ENCODE assay signal across 9 mouse cellular contexts in genomic region chr7:25105411-25106160, GRCm38 (mm10). TPM values are rescaled to one million over a fixed set of nuclear protein-coding genes. Genes with fewer than 3 reads are reported as not detected.
DNase-seq lines count a peak whose midpoint lies in the region; ATAC-seq and TF ChIP-seq lines count a peak whose summit lies in the region.
"Had no signal": no experiment of that assay in that cellular context is flagged by ENCODE, and none has a peak within 500 bp of the region (broad histone marks: within the 10 kb centered on the region; RNA-seq: fewer than 3 reads in every experiment).

No protein-coding gene starts in this region.

- H3K9ac ChIP-seq in embryonic facial prominence, embryonic 14.5 days (ENCODE audit: low read depth, low read length): no peak overlapping the region
- no peak overlapping the region for H3K9ac ChIP-seq in lung, postnatal 0 days (replicated peaks; ENCODE audit: low read depth)
- H3K9ac ChIP-seq: heart, embryonic 15.5 days had no signal

- peak; percentile 80 for DNase-seq in ES-CJ7 (ENCODE audit: low read depth, low spot score)
- DNase-seq in embryonic facial prominence, embryonic 14.5 days (ENCODE audit: low spot score): peak; percentile 66
- DNase-seq in heart, embryonic 10.5 days (ENCODE audit: low spot score): peak; percentile 88
- peak; percentile 87 for DNase-seq in layer of hippocampus, adult 11-12 months (ENCODE audit: low spot score)
- DNase-seq in lung, postnatal 0 days (ENCODE audit: low spot score): peak; percentile 73
- peak; percentile 62 for DNase-seq in ovary, postnatal 36 days (ENCODE audit: low spot score)
- DNase-seq in thymus, postnatal 14 days: peak; percentile 87

- TF ChIP-seq POLR2A in bone marrow, adult 2 months (IDR thresholded peaks at IDR 0.05; ENCODE audit: borderline replicate concordance, control insufficient read depth, low read depth, low read length): no peak

- no peaks in the 10 kb centered on the region for H3K9me3 ChIP-seq in embryonic facial prominence, embryonic 14.5 days (ENCODE audit: control insufficient read depth, low read length)
- H3K9me3 ChIP-seq in heart, embryonic 10.5 days: no peaks in the 10 kb centered on the region
- H3K9me3 ChIP-seq in lung, postnatal 0 days (ENCODE audit: low read length): no peaks in the 10 kb centered on the region
- H3K9me3 ChIP-seq: heart, embryonic 15.5 days had no signal

- TF ChIP-seq EP300 in lung, postnatal 0 days (IDR thresholded peaks at IDR 0.05): no peak

- H3K4me2 ChIP-seq in embryonic facial prominence, embryonic 14.5 days (ENCODE audit: low read depth, low read length): no peak overlapping the region
- no peak overlapping the region for H3K4me2 ChIP-seq in lung, postnatal 0 days (replicated peaks; ENCODE audit: low read depth, low read length)
- H3K4me2 ChIP-seq: heart, embryonic 15.5 days had no signal

- peak; percentile 95 for TF ChIP-seq CTCF in bone marrow, adult 2 months (IDR thresholded peaks at IDR 0.05; ENCODE audit: control insufficient read depth, insufficient read depth, low read length)
- TF ChIP-seq CTCF in lung, postnatal 0 days (IDR thresholded peaks at IDR 0.05): peak; percentile 91

- WGBS in bone marrow, adult 2 months: 25% methylated on average over 17 of the region's 17 CpGs
- 24% methylated on average over 17 of the region's 17 CpGs for WGBS in embryonic facial prominence, embryonic 14.5 days
- 15% methylated on average over 17 of the region's 17 CpGs for WGBS in heart, embryonic 10.5 days
- 14% methylated on average over 17 of the region's 17 CpGs for WGBS in lung, postnatal 0 days

- H3K27ac ChIP-seq in bone marrow, adult 2 months (ENCODE audit: control insufficient read depth, insufficient read depth, low read depth, low read length, poor library complexity): no peak overlapping the region
- H3K27ac ChIP-seq in embryonic facial prominence, embryonic 14.5 days (replicated peaks; ENCODE audit: low read depth, low read length): no peak overlapping the region
- H3K27ac ChIP-seq in heart, embryonic 10.5 days: no peak overlapping the region
- H3K27ac ChIP-seq in lung, postnatal 0 days (ENCODE audit: low read length): no peak overlapping the region
- H3K27ac ChIP-seq: heart, embryonic 15.5 days had no signal

- H3K36me3 ChIP-seq in embryonic facial prominence, embryonic 14.5 days (ENCODE audit: control insufficient read depth, insufficient read depth, low read length): no peaks in the 10 kb centered on the region
- no peaks in the 10 kb centered on the region for H3K36me3 ChIP-seq in heart, embryonic 10.5 days
- no peaks in the 10 kb centered on the region for H3K36me3 ChIP-seq in lung, postnatal 0 days (ENCODE audit: insufficient read depth, low read length)
- H3K36me3 ChIP-seq: heart, embryonic 15.5 days had no signal

- H3K4me1 ChIP-seq in bone marrow, adult 2 months (ENCODE audit: control insufficient read depth, insufficient read depth, low read length): no peaks in the 10 kb centered on the region; the same call in 1 of the 2 replicates
- no peaks in the 10 kb centered on the region for H3K4me1 ChIP-seq in embryonic facial prominence, embryonic 14.5 days (ENCODE audit: control insufficient read depth, insufficient read depth, low read length)
- H3K4me1 ChIP-seq in heart, embryonic 10.5 days: peaks cover 28% of the 10 kb centered on the region
- no peaks in the 10 kb centered on the region for H3K4me1 ChIP-seq in lung, postnatal 0 days (ENCODE audit: insufficient read depth, low read depth, low read length)

- H3K4me3 ChIP-seq in bone marrow, adult 2 months (replicated peaks; ENCODE audit: control insufficient read depth, low read depth, low read length): no peak overlapping the region
- no peak overlapping the region for H3K4me3 ChIP-seq in embryonic facial prominence, embryonic 14.5 days (ENCODE audit: low read depth, low read length)
- H3K4me3 ChIP-seq in heart, embryonic 10.5 days: no peak overlapping the region
- H3K4me3 ChIP-seq in lung, postnatal 0 days (ENCODE audit: low read depth, low read length): no peak overlapping the region
- H3K4me3 ChIP-seq: heart, embryonic 15.5 days had no signal

- H3K27me3 ChIP-seq in embryonic facial prominence, embryonic 14.5 days (replicated peaks; ENCODE audit: control insufficient read depth, insufficient read depth, low read length): no peaks in the 10 kb centered on the region
- H3K27me3 ChIP-seq in heart, embryonic 10.5 days (ENCODE audit: insufficient read depth, poor library complexity, severe bottlenecking): peaks cover 18% of the 10 kb centered on the region; the same call in 1 of the 2 replicates
- 0 out of 2 replicates have a peak, but pooled peaks cover 3% of the 10 kb centered on the region for H3K27me3 ChIP-seq in lung, postnatal 0 days (replicated peaks; ENCODE audit: insufficient read depth, low read length)
- H3K27me3 ChIP-seq: heart, embryonic 15.5 days had no signal

- peak; percentile 53 for ATAC-seq in embryonic facial prominence, embryonic 14.5 days (ENCODE audit: low read depth)
- ATAC-seq in lung, postnatal 0 days: no peak

RNA-seq across cellular contexts. Expression of gene Zfp574, which starts 33.2 kb away (rescaled TPM):
- 8.1 and 11.3 TPM in 2 replicates for polyA plus RNA-seq in bone marrow, adult 2 months (2011; ENCODE audit: insufficient read depth, insufficient read length, low replicate concordance, missing spikeins)
- polyA plus RNA-seq in embryonic facial prominence, embryonic 14.5 days (2014; fragmentation: Nextera tagmentation; extraction: Ambion mirVana): 24.1 and 25.2 TPM in 2 replicates
- polyA plus RNA-seq in heart, embryonic 10.5 days (2016; fragmentation: Nextera tagmentation; extraction: Ambion mirVana): 25.0 and 30.2 TPM in 2 replicates
- 19.8 and 20.1 TPM in 2 replicates for polyA plus RNA-seq in lung, postnatal 0 days (2015; fragmentation: Nextera tagmentation; extraction: Ambion mirVana)

RNA-seq across cellular contexts. Expression of gene Grik5, which starts 33.4 kb away (rescaled TPM):
- polyA plus RNA-seq in bone marrow, adult 2 months (2011; ENCODE audit: insufficient read depth, insufficient read length, low replicate concordance, missing spikeins): 7.3 and 9.7 TPM in 2 replicates
- 7.0 and 8.3 TPM in 2 replicates for polyA plus RNA-seq in embryonic facial prominence, embryonic 14.5 days (2014; fragmentation: Nextera tagmentation; extraction: Ambion mirVana)
- polyA plus RNA-seq in heart, embryonic 10.5 days (2016; fragmentation: Nextera tagmentation; extraction: Ambion mirVana): 4.7 and 6.6 TPM in 2 replicates
- 1.9 and 2.9 TPM in 2 replicates for polyA plus RNA-seq in lung, postnatal 0 days (2015; fragmentation: Nextera tagmentation; extraction: Ambion mirVana)
